Mouse (Mus musculus) layer of hippocampus, postnatal 36 days (tissue): Measurements from ENCODE around the gene Lrrc32. TPM values are rescaled to one million over a fixed set of nuclear protein-coding genes. Genes with fewer than 3 reads are reported as not detected.

ENCODE experiments used
- DNase-seq, 2 experiments: peaks; one replicate each; pipeline ENCODE4 v3.0.0; 2022
- total RNA-seq, 2 experiments: library from RNA; stranded (reverse); gene quantifications; 2 replicates each; pipeline ENCODE4 v1.2.3; 2021

The Lrrc32 gene
- total RNA-seq, 2 experiments from 2014 or later = 1.6 to 1.8 TPM

DNA sequence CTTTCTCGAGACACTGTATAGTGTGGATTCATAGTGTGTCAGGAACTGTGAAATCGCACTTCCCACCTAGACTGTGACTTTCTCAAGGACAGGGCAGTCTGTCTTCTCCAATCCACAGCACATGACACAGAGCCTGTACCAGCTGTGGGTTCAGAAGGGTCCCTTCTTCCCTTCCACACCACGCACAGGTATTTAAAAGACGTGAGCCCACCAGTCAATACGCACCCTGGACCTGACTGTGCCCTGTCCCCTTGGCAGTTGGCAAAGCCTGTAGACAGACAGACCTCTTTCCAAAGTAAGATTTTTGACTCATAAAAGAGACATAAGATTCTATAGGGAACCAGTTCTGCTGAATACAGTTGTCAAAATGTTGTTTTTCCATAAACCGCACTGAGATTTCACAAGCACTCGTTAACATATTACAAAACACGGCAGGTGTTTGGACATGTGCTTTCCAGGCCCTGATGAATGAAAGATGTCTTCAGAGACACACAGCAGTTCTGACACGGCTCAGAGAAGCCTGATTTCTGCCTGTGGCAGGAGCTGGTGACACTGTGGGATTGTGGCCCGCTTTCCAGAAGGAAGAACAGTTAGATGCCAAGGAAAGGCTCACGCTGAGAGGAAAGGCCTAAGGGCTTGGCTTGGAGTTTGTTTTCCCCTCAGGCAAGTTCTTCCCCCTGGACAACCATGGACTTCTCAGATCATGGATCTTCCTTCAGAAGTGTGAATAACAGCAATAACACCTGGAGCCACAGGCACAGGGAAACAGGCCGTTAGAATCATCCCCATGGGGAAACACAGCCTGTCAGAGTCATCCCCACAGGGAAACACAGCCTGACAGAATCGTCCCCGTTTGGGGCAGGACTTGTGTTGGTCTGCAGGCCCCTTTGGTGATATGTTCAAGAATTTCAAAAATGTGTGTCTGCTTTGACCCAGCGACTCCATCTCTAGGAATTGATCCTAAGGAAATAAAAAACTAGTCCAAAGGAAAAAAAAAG lies 22.2 kb downstream of the Lrrc32 start:
- no peak for DNase-seq

GRCm38 (mm10) chr7:98513251-98513650 lies 24.2 kb downstream of the Lrrc32 start:
- no peak for DNase-seq

GRCm38 (mm10) chr7:98522576-98522975 lies 33.5 kb downstream of the Lrrc32 start:
- DNase-seq = no peak

GRCm38 (mm10) chr7:98523070-98523812 lies 34.2 kb downstream of the Lrrc32 start:
- DNase-seq = no peak

GRCm38 (mm10) chr7:98523813-98524361 lies 34.8 kb downstream of the Lrrc32 start:
- peak in 1 of 2 experiments; percentile 24 for DNase-seq

GRCm38 (mm10) chr7:98524401-98524800 lies 35.3 kb downstream of the Lrrc32 start:
- DNase-seq = no peak

- no peak for DNase-seq
These were observed 36.0 kb downstream of the Lrrc32 start for GRCm38 (mm10) chr7:98524869-98525699.

DNA sequence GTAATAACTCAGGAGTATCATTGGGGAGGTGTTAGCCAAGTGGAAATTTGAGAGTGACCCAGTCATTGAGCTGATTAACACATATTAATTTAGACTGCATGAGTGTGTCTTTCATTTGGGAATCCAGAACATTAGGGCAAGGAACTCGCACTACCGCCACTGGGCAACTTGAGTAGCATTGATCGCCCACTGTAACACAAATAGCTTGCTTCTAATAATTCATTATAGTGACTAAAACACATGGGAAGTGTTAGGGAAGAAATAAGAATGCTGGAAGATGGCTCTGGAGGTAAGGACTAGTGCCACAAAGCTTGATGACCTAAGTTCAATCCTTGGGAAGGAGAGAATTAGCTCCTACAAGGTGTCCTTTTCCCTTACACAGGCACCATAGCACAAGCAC lies 38.0 kb downstream of the Lrrc32 start:
- DNase-seq = no peak

DNA sequence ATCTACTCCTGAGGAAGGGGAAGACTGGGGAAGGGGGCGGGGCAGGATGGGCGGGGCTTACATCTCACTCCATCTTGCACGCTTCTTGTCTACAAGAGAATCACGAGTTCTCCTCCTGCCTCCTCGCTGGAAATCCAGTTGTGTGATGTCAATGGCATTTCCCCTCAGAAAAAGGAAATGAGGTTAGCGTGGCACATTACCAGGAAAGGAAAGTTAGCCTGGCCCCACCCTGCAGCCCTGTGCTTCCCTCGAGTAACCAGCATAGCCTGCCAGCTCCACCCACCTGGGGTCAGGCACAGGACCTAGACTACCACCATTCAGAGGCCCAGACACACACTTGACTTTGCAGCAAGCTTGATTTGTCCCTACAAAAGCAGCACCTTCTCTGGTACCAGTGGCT lies 42.5 kb downstream of the Lrrc32 start:
- DNase-seq = no peak

GRCm38 (mm10) chr7:98532981-98533380 lies 43.9 kb downstream of the Lrrc32 start:
- no peak for DNase-seq

GRCm38 (mm10) chr7:98534432-98534855 lies 45.4 kb downstream of the Lrrc32 start:
- no peak for DNase-seq

- no peak for DNase-seq
These were observed 46.1 kb downstream of the Lrrc32 start for GRCm38 (mm10) chr7:98535191-98535590.

DNA sequence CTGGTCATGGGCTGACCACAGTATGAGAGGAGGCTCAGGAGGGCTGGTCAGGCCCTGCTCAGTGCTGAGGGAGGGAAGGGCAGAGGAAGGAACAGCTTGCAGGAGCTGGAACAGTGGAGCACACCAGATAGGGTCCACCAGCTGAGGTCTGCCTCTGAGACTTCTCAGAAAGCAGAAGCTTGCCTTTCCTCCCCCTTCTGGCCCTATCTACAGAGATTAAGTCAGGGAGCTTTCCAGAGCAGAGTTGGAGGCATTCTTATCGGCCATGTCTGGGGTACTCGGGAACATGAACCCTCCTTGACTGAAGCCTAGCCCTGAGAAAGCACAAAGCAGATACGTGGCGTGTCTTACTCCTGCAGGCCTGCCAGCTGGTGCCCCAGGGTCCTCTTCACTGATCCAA lies 46.8 kb downstream of the Lrrc32 start:
- DNase-seq = no peak

GRCm38 (mm10) chr7:98537210-98537966 lies 48.3 kb downstream of the Lrrc32 start:
- no peak for DNase-seq

DNA sequence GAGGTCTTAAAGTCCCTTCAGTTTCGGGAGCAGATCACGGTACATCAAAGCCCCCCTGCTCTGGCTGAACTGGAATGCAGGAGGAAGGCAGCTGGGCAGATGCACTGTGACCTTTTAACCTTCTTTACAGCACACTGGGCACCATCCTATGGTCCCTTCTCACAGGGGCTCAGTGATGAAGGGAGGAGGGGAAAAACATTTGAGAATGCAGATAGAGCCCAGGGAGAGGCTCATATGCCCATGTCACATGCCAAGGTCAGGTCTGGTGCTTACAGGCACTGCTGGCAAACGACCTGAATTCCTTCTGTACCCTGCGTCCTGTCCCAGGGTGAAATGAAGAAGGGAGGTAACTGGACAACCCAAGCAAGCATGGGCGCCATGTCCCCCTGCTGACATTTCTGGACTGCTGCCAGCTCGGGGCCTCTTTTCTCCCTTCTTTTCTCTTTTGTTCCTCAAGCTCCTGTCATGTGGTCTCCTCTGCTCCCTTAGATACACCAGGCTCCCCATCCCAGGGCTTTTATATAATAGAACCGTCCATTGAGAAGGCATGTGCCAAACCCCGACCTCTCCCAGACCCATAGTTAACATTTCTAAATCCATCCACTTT lies 49.0 kb downstream of the Lrrc32 start:
- no peak for DNase-seq

DNA sequence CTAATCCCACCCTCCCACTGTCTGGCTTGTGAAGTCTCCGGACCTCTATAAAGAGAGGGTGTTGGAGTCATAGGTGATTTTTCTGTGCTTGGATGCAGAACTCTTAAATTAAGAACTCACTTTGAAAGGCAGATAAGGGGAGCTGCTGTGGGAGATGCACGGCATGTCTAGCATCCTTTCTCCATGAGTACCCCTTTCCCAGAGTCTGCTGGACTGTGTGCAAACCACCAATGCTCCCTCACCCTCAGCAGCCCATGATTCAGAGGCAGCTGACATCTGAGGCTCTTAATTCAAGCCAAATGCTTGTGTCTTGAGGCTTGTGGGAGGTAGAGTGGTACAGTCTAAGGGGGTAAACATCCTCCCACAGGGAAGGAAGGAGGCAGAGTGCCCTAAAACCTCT lies 51.8 kb downstream of the Lrrc32 start:
- no peak for DNase-seq

- no peak for DNase-seq
These were observed 52.5 kb downstream of the Lrrc32 start for GRCm38 (mm10) chr7:98541564-98541963.

DNA sequence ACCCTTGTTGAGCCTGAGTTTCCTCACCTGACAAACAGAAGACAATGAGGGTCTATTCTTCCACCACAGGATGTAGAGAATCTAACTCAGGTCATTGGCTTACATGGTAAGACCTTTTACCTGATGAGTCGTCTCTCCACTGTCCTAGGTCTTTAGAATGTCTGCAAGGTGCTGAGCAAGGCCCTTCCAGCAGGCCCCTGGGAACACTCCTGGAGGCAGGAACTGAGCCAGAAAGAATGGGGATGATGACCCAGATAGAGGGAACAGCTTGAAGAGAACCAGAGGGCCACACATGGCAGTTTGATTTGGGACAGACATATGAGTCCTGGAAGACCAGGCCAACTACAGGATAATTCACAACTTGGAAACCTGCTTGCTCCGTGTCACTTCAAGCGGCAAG lies 53.2 kb downstream of the Lrrc32 start:
- no peak for DNase-seq

DNA sequence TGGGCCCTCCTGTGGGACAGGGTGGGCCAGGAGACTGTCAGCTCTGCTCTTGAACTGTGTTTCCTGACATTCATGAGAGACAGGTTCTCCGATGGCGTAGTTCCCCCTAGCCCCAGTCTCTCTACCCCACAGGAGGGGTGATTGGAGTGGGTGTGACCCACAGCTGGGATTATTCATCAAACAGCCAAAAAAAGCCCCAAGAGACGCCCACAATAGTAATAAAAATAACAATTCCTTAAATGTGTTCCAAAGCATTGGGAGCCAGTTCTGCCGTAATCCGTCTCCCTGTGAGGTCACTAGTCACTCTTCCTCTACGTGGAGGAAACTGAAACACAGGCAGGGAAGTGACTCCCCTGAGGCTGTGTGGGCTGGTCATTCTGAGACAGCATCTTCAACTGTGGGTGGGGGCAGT lies 53.7 kb downstream of the Lrrc32 start:
- no peak for DNase-seq

DNA sequence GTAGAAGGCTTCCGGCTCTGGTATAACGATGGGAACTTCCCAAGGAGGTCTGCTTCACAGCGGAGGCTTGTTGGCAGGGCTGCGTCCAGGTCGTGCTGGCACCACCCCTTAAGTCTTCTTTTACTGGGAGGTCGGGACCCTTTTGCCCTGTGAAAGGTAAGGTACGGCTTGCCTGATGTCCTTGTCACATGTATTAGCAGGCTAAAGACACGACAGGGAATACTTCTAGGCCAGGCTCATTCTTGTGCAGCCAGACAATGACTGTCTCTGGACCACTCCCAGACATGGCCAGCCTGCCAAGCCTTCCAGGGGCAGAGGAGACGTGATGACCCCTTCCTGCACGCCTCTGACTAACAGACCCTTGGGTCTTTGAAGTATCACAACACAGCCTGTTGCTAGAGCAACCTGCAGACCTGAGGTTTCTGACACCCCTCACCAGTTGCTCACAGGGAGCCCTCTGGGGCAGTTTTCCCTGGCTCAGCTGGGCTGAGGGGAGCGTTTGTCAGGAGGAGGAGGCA lies 54.8 kb downstream of the Lrrc32 start:
- no peak for DNase-seq

GRCm38 (mm10) chr7:98544556-98544955 lies 55.5 kb downstream of the Lrrc32 start:
- DNase-seq = no peak
